Mouse (Mus musculus) gastrocnemius, postnatal 25 days (tissue): ENCODE results near the gene Bpifc. TPM values are rescaled to one million over a fixed set of nuclear protein-coding genes. Genes with fewer than 3 reads are reported as not detected.
A peak's percentile ranks its signal among the peaks of the same experiment; 100 is the strongest.

Experiments used
- DNase-seq: peaks from one replicate; pipeline ENCODE4 v3.0.0; 2022
- total RNA-seq, 2 experiments: library from RNA; stranded (reverse); gene quantifications; 1 replicate in 1 of 2; 2 replicates in 1 of 2; pipeline ENCODE4 v1.2.3; 2021

Gene Bpifc
- total RNA-seq, 2 experiments from 2014 or later: not detected

GRCm38 (mm10) chr10:85951765-85952443, 59.8 kb downstream of the Bpifc start:
- DNase-seq: no peak

GRCm38 (mm10) chr10:85948483-85949196, 63.1 kb downstream of the Bpifc start:
- DNase-seq: no peak

GRCm38 (mm10) chr10:85936280-85936965, 75.3 kb downstream of the Bpifc start:
- no peak for DNase-seq

GRCm38 (mm10) chr10:85929962-85930361, 81.7 kb downstream of the Bpifc start:
- DNase-seq: no peak

- no peak for DNase-seq
Measured at GRCm38 (mm10) chr10:85929208-85929591, 82.5 kb downstream of the Bpifc start.

- DNase-seq: peak; percentile 13
Measured at GRCm38 (mm10) chr10:85928499-85929207, 83.0 kb downstream of the Bpifc start.

GRCm38 (mm10) chr10:85927676-85928445, 83.8 kb downstream of the Bpifc start, which contains the start of gene Ascl4:
TSS of gene Ascl4 (plus strand) at chr10:85927681.
- DNase-seq: no peak

GRCm38 (mm10) chr10:85916498-85917309, 95.0 kb downstream of the Bpifc start, which contains the start of gene Prdm4:
TSS of gene Prdm4 (minus strand) at chr10:85917142.
- peak; percentile 98 for DNase-seq

Other genes with a start within 250 kb of the Bpifc start
- 10 to 100 TPM; 13.4 to 14.9 TPM for gene Pwp1, start 182.4 kb downstream of the Bpifc start, total RNA-seq
- gene Prdm4, start 94.8 kb downstream of the Bpifc start, total RNA-seq: 10 to 100 TPM; 11.8 to 15.8 TPM
- not detected for gene Ascl4, start 84.2 kb downstream of the Bpifc start, total RNA-seq
- gene Rtcb, start 54.1 kb downstream of the Bpifc start, total RNA-seq: 10 to 100 TPM; 41.9 to 43.2 TPM
- 10 to 100 TPM in 1 of 2 experiments, 1 to 10 TPM in 1; 6.2 to 10.1 TPM for gene Fbxo7, start 10.1 kb upstream of the Bpifc start, total RNA-seq